Mouse (Mus musculus) MEL (cell line): ENCODE measurements around the gene Mrpl33.

Source experiments
- CHD2 ChIP-seq: IDR thresholded peaks from 2 replicates; pipeline ENCODE4 v1.6.1; 2011; ENCODE audit warnings: low read length, improper control_type of control experiment
- EP300 ChIP-seq, 2 experiments: IDR thresholded peaks; 2 replicates each; pipeline ENCODE4 v1.6.1; 2011; ENCODE audit warnings: improper control_type of control experiment in 2 of 2, low read length in 2 of 2, low read depth in 1 of 2, mild to moderate bottlenecking in 1 of 2
- ETS1 ChIP-seq: IDR thresholded peaks from 2 replicates; pipeline ENCODE4 v1.6.1; 2012; ENCODE audit warnings: low read depth, mild to moderate bottlenecking, inconsistent platforms, low read length, improper control_type of control experiment, moderate library complexity
- MAX ChIP-seq: IDR thresholded peaks from 2 replicates; pipeline ENCODE4 v1.6.1; 2011; ENCODE audit warnings: low read length, improper control_type of control experiment
- MAZ ChIP-seq: IDR thresholded peaks from 2 replicates; pipeline ENCODE4 v1.6.1; 2012; ENCODE audit warnings: low read depth, mild to moderate bottlenecking, inconsistent platforms, low read length, improper control_type of control experiment
- POLR2A ChIP-seq, 2 experiments: IDR thresholded peaks; 2 replicates each; pipeline ENCODE4 v1.6.1; 2011 to 2012; ENCODE audit warnings: low read length in 2 of 2, mild to moderate bottlenecking in 2 of 2, control low read depth in 1 of 2, improper control_type of control experiment in 1 of 2, low read depth in 1 of 2, moderate library complexity in 1 of 2; ENCODE audit not compliant: control insufficient read depth in 1 of 2, insufficient read depth in 1 of 2, poor library complexity in 1 of 2
- RAD21 ChIP-seq: IDR thresholded peaks from 2 replicates; pipeline ENCODE4 v1.6.1; 2011; ENCODE audit warnings: mild to moderate bottlenecking, low read depth, low read length, improper control_type of control experiment

- TF ChIP-seq MAX (no peak), RAD21 (no peak), POLR2A (IDR thresholded peaks at IDR 0.05; ENCODE audit: control insufficient read depth in 1 of 2, insufficient read depth in 1 of 2, low read depth in 1 of 2, low read length in 2 of 2, poor library complexity in 1 of 2) (no peak), CHD2 (no peak), ETS1 (no peak), MAZ (no peak), EP300 (IDR thresholded peaks at IDR 0.05; ENCODE audit: low read depth in 1 of 2, low read length in 2 of 2) (no peak)
Measured at GRCm38 (mm10) chr5:31564976-31565375, 31.8 kb upstream of the Mrpl33 start.
